Mouse (Mus musculus): ENCODE measurements around the gene Stat1.

Stat1 gene

DNA sequence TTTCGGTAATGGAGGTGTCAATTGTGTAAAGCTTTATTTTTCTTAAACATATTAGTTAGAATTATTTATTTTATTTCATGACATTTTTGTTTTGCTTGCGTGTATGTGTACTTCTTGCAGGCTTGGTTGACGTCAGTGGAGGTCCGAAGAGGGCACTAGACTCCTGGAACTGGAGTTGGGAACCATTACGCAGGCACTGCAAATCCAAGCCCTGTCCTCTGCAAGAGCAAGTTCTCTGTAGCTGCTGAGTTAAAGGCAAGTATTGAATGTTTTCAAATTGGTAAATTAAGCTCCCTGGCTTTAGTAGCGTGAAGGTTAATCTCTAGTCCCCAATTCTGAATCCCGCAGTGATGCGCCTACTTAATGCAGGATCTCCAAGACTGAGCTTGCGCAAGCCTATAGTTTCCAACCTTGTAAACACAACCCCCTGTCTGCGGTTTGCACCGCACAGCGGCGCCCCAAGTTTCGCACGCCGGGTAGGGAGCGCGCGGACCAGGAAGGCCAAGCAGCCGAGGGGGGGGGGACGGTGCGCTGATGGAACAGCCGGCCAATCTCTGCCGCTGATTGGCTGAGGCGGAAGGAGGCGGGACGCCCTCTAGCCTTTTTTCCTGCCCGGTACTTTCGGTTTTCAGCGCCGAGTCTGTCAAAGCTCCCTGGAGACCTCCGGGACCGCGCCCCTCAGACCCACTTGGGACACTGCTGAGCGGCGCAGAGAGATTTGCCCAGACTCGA lies at the start of gene Stat1:
TSS of gene Stat1 (plus strand) at position 581 of the 732 bp plus-strand sequence.
- ChIA-PET CTCF (interaction anchor here in 2 of 4 experiments (0.6 to 1.6 kb wide), 5 partner anchors 19 to 830 kb away, joined by 3 to 6 read pairs (median 4); no protein-coding TSS in a partner anchor), POLR2A (interaction anchor here (0.5 to 1.6 kb wide), 17 partner anchors 8 to 1206 kb away, joined by 3 to 23 read pairs (median 3); partner anchors contain the start of gene Gls (in 4 of the 4))

DNA sequence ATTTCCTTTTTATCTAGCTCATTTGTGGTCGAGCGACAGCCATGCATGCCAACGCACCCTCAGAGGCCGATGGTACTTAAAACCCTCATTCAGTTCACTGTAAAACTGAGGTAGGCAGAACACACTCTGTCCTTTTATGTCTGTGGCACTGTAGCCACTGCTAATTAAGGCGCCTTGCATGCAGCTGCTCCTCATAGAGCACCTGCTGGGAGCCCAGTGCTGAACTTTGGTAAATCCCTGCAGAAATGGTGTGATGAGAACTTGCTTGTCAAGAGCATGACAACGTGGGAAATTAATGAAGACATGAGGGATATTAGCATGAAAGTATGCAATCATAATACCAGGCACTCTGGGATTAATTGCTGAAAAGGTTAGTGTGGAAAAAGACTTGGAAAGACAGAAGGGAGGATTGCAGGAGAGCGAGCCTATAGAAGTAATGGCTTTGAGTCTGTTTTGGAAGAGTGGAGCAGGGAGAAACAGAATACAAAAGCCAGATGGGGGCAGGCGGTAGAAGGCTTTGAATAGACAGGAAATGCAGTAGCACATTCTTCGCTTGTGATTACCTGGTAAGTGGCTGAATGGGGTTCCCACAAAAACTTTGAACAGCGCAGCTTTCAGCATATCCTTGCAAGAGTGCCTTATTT lies 39.4 kb upstream of the Stat1 start:
- CTCF ChIA-PET = interaction anchor here in 1 of 4 experiments (0.7 kb wide), 1 partner anchor 1077 kb away, joined by 3 read pairs; no protein-coding TSS in a partner anchor
- POLR2A ChIA-PET = no interaction called here

DNA sequence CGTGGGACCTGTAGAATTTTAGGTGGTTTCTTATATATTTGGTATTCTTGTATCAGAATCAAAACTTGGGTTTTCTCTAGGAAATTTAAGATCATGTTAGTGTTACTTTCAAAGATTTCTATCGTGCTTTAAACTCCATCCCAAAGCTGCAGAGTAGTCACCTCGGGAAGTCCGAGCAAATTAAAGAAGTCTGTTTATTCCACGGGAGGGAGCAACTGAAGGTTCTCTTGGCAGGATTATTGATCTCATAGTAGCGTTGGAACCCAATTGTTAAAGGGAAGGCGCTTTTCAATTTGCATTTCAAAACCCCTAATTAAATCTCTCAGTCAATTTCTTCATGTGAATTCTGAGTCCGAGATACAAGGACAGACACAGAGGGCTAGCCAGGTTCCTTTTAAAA lies 38.9 kb upstream of the Stat1 start:
- POLR2A ChIA-PET = interaction anchor here in 1 of 4 experiments (0.6 kb wide), 1 partner anchor 680 kb away, joined by 4 read pairs; no protein-coding TSS in a partner anchor
- CTCF ChIA-PET = interaction anchor here in 1 of 4 experiments (0.7 kb wide), 1 partner anchor 1078 kb away, joined by 3 read pairs; no protein-coding TSS in a partner anchor

DNA sequence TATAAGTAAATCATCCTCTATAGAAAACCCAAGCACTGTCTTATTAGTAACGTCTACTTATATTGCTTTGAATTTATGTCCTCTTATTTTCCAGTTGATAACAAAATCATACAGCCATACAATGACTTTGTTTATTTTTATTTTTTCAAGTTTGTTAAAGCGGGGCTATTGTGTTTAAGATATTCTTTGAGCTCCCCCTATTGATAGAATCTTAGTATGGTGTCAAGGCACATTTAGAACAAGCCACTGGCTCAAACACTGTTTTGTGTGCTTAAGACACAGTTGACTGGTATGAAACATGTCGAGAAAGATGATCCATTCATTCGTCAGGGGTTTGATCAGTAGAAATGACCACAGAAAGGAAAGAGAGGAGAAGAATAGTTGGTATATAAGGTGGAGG lies 33.0 kb upstream of the Stat1 start:
- POLR2A ChIA-PET = no interaction called here
- CTCF ChIA-PET = interaction anchor here (0.6 to 1.2 kb wide), 7 partner anchors 10 to 442 kb away, joined by 3 to 4 read pairs (median 3); no protein-coding TSS in a partner anchor

DNA sequence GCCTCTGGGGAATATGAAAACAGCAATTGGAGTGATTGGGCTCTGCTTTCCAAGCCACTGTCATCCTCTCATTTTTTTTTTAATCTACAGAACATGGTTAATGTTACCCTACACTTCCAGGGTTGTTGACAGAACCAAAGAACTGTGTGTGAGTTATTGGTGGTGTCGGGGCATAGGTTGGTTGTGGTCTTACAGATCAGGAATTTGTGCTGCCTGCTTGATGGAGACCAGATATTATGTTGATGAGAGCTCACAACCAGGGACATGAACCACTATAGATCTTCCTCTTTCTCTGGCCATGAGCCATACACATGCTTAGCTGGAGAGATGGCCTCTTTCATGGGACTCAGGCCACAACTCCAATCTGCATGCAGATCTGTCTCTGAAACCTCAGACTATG lies 32.1 kb upstream of the Stat1 start:
- ChIA-PET POLR2A (no interaction called here), CTCF (interaction anchor here in 2 of 4 experiments (0.6 to 1.2 kb wide), 4 partner anchors 11 to 419 kb away, joined by 3 to 4 read pairs (median 3); no protein-coding TSS in a partner anchor)

DNA sequence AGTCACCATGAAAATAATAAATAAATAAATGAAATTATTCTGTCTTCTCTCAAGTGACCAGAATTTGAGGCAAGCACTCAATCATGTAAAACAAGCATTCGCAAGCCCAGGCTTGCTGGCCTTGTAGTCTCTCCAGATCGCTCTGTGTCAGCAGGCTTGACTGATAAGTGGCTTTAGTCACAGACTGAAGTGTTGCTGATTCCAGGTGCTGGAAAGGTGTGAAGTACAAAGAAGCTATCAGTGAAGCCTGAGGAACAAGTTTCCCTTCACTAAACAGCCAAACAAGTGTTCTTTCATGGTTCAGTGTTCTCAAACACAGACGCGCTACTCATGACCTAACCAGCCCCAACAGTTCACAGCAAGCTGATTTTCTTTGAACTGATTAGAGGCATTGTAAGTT lies 30.6 kb upstream of the Stat1 start:
- ChIA-PET CTCF (interaction anchor here in 1 of 4 experiments (0.5 to 1.4 kb wide), 2 partner anchors 25 to 59 kb away, joined by 3 to 4 read pairs; no protein-coding TSS in a partner anchor), POLR2A (no interaction called here)

DNA sequence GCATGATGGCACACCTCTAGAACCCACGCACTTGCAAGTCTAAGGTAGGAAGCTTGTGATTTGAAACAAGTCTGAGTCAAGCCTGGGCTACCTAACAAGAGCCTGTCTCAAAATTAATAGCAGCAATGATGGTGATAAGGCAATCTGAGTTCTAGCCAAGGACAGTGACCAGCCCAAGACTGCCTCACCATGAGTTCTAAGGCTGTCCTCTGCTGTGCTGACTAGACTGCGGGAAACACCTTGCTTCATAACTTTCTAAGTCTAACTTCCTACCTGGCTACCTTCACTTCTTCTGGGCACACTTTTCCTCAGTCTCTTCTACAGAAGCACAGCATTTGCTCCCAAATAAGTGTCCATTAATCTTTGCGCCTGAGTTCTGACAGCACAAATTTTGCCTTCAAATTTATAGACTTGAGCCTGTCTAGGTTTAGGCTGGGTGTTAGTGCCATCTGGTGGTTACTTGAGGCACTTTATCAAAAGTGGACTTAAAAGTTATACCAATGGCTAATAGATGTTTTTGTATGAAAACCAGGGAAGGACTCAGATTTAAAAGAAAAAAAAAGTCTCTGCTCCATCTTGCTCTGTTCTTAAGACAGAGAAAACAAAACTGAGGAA lies 20.5 kb upstream of the Stat1 start:
- CTCF ChIA-PET = interaction anchor here in 3 of 4 experiments (0.7 to 2.9 kb wide), 8 partner anchors 11 to 454 kb away, joined by 3 to 13 read pairs (median 5); partner anchors contain the start of gene Stat1 (in 1 of the 3)
- POLR2A ChIA-PET = interaction anchor here in 1 of 4 experiments (2.0 kb wide), 1 partner anchor 15 kb away, joined by 4 read pairs; no protein-coding TSS in a partner anchor

DNA sequence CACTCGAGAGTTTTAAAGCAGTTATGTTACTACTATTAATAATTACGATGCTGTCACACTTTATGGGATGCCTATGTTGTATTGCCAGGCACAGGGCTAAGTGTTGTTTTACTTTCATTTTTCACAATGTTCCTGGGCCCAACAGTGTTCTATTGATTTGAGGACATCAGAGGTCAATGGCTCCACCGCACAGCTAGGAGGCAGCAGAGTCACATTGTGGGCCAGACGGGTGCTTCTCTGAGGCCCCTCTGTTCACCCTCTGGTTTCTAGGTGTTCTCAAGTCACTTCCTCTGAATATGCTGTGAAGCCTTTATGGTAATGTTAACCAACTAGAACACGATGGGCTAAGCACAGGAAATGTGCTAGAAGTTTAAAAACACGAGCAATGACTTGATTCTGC lies 18.7 kb upstream of the Stat1 start:
- CTCF ChIA-PET = interaction anchor here (0.6 to 1.8 kb wide), 15 partner anchors 11 to 648 kb away, joined by 3 to 9 read pairs (median 3); no protein-coding TSS in a partner anchor
- POLR2A ChIA-PET = interaction anchor here in 2 of 4 experiments (0.6 to 1.2 kb wide), 2 partner anchors 9 to 13 kb away, joined by 3 read pairs; no protein-coding TSS in a partner anchor

DNA sequence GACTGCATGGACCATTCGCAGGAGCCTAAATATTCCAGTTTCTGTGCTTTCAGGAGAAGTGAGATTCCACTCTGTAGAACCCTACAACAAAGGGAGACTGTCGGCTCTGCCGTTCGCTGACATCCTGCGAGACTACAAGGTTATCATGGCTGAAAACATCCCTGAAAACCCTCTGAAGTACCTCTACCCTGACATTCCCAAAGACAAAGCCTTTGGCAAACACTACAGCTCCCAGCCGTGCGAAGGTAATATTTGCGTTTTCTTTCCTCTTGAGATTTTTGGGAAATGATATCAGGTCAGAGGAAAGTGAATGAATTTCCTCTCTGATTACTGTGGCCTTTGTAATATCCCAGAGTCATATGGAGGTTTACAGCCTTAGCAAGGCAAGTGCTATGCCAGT lies 16.4 kb upstream of the Stat1 start:
- ChIA-PET POLR2A (no interaction called here), CTCF (no interaction called here)

DNA sequence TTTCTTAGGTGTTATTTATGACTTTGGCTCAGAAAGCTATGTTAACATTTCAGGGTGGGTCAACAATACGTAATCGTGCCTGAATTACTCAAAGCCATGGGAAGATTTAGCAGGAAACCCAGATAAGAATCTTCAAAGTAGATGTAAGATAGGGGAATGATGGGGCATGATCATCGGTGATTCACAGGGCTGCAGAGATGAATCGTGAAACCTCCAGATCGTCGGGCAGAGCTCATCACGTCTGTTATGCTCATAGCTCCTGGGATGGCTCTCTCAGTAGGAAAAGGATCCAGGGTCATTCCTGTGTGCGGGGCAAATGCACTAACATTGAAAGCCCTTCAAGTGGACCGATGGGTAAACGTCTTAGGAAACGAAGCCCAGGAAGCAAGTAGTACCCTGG lies 12.0 kb upstream of the Stat1 start:
- CTCF ChIA-PET = interaction anchor here in 3 of 4 experiments (0.6 to 1.1 kb wide), 3 partner anchors 40 to 511 kb away, joined by 3 to 5 read pairs (median 3); no protein-coding TSS in a partner anchor
- POLR2A ChIA-PET = interaction anchor here in 1 of 4 experiments (1.3 kb wide), 1 partner anchor 629 kb away, joined by 3 read pairs; the partner anchor contains the start of gene Nabp1

DNA sequence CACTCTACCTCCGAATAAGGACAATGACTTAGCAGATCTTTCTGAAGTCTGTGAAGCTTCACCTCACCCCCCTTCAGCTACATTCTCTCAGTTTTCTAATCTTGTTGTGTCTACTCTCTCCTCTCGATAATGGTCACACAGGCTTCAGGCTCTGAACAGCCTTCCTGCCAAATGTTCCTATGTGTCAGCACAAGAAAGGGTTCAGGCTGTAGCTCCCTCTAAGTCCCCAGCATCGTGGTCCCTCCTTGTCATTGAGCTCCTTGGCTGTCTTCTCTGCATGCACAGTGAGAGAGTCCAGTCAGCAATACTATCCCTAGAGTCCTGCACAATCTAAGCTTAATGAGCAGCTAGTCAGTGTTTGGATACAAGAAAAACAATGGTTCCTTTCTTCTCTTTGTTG lies 8.0 kb upstream of the Stat1 start:
- CTCF ChIA-PET = interaction anchor here in 1 of 4 experiments (1.4 kb wide), 1 partner anchor 11 kb away, joined by 3 read pairs; no protein-coding TSS in a partner anchor
- POLR2A ChIA-PET = interaction anchor here in 1 of 4 experiments (1.2 kb wide), 1 partner anchor 8 kb away, joined by 3 read pairs; the partner anchor contains the start of gene Stat1

DNA sequence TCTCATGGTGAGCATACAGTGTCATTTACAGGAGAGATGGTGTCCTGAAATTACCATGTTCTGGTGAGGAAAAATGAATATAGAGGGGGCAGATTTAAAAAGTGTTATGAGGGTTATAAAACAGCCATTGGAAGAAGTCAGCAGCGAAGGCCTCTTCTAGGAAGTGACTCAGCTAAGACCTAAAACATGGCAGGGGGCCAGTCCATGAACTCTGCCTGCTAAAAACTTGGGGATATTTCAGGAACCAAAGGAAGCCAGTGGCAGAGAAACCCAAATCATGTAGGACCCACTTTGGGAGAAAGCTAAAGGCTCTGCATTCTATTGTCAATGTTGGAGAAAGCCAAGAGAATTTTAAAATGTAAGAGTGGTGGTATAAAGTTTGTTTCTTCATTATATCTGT lies 6.9 kb upstream of the Stat1 start:
- ChIA-PET CTCF (interaction anchor here in 2 of 4 experiments (1.4 to 1.9 kb wide), 2 partner anchors 11 to 12 kb away, joined by 3 to 8 read pairs; no protein-coding TSS in a partner anchor), POLR2A (interaction anchor here in 2 of 4 experiments (1.8 to 2.0 kb wide), 3 partner anchors 120 to 634 kb away, joined by 8 to 18 read pairs (median 8); partner anchors contain the start of genes Gls (in 2 of the 2) and Nabp1 (in 1 of the 2))

DNA sequence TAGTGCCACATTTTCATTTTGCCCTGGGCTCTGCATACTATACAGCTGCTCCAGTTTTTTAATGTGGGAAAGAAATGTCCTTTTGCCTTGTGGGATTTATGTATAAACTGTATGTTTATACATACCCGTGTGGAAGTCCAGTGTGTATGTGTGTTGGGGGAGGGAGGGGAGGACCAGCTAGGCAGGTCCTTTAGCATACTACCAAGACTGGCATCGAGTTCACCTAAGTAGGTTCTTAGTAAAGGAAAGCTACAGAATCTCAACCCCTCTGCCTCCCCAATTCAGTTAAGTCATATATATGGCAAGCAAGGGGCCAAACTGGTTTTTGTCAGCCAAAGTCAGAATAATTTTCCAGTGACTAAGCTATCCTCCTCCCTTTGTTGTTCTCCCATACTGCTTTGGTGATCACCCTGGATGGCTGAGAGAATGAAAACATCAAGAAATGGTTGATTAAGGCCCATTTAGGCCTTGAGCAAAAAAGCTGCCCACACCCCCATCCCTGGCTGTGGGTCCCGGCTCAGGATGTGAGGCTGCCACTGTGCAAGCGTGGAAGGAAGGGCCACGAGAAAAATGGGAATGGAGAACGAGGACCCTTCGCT lies 6.1 kb upstream of the Stat1 start:
- ChIA-PET CTCF (interaction anchor here in 3 of 4 experiments (0.6 to 1.9 kb wide), 13 partner anchors 10 to 779 kb away, joined by 3 to 8 read pairs (median 4); no protein-coding TSS in a partner anchor), POLR2A (interaction anchor here in 3 of 4 experiments (0.7 to 2.0 kb wide), 12 partner anchors 9 to 635 kb away, joined by 3 to 18 read pairs (median 4); partner anchors contain the start of genes Gls (in 3 of the 3) and Nabp1 (in 1 of the 3))

DNA sequence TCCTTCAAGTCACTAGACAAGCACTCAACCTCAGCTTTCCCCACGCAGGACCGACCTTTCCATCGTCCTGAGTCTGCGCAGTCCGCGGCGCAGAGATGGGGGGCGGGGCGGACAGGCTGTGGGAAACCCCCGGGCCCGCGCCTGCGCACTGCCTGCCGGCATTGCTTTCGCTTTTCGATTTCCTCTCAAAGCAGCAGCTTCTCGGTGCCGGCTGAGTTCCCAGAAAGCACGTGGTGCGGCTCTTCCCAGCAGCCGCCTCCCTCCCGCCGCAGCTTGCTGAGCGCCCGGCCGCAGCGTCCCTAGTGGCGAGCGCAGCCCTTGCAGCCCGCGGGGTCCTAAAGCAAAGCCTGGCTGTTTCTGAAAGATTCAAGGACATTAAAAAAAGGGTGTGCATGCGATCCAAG lies 5.6 kb upstream of the Stat1 start:
- POLR2A ChIA-PET = interaction anchor here in 3 of 4 experiments (0.7 to 2.0 kb wide), 14 partner anchors 9 to 636 kb away, joined by 3 to 18 read pairs (median 4); partner anchors contain the start of genes Gls (in 3 of the 3) and Nabp1 (in 1 of the 3)

DNA sequence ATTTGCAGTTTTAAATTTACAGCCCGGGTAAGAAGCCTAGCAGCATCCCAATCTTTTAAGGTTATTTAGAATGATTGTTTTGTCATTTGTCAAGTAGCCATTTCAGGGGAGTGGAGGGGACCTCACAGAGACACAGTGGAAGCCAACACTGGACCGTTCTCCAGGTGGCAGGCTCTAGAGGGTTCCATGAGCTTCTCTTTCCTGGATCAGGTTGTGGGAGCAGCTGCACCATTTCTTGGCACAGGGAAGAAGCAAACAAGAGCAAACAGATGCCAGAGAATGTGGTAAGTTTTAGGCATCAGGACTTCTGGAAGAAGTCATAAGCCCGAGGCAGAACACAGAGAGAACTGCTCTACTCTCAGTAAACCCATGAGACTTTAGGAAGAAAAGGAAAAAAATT lies 2.8 kb upstream of the Stat1 start:
- ChIA-PET POLR2A (no interaction called here), CTCF (no interaction called here)

More for the DNA sequence above, 5.6 kb upstream of the Stat1 start:
- CTCF ChIA-PET = interaction anchor here in 3 of 4 experiments (0.6 to 1.9 kb wide), 14 partner anchors 9 to 779 kb away, joined by 3 to 8 read pairs (median 4); no protein-coding TSS in a partner anchor

DNA sequence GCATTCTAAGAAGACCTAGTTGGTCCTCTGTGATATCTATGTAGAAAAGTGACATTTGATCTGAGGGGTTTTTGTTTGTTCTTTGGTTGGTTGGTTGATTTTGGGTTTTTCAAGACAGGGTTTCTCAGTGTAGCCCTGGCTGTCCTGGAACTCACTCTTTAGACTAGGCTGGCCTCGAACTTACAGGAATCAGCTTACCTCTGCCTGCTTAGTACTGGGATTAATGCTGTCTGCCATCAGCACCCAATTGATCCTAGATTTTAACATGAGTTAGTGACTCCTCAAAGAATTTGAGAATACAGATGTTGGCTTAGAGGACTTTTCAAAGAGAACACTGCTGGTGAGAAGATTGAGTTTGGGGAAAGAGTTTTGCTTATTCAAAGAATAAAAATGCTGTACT lies 1.5 kb upstream of the Stat1 start:
- ChIA-PET CTCF (interaction anchor here in 1 of 4 experiments (0.6 kb wide), 1 partner anchor 676 kb away, joined by 4 read pairs; no protein-coding TSS in a partner anchor), POLR2A (interaction anchor here in 1 of 4 experiments (1.6 kb wide), 1 partner anchor 115 kb away, joined by 9 read pairs; the partner anchor contains the start of gene Gls)

DNA sequence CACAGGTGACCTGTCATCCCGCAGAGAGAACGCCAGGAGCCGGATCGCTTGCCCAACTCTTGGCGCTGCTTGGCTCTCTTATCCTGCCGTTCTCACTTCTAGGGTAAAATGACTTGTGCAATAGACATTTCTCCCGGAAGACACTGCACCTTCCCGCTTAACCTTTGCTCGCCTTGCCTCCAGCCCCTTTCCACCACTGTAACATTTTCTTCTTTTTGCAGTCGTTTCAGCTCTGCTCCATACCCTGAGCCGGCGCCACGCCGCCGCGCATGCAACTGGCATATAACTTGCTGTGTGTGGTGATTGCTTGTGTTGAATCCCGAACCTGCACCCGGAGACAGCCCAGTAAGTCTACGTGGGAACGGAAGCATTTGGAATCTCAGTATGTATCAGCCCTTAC lies 451 bp downstream of the Stat1 start:
- ChIA-PET CTCF (interaction anchor here in 2 of 4 experiments (0.7 to 1.6 kb wide), 4 partner anchors 19 to 830 kb away, joined by 3 to 6 read pairs (median 4); no protein-coding TSS in a partner anchor), POLR2A (interaction anchor here (0.7 to 1.6 kb wide), 11 partner anchors 12 to 114 kb away, joined by 3 to 23 read pairs (median 4); partner anchors contain the start of gene Gls (in 4 of the 4))

Measured in embryonic stem cell, embryonic (primary cell).